Mouse (Mus musculus): Measurements from ENCODE around the gene Hist1h4f.
A peak's percentile ranks its signal among the peaks of the same experiment; 100 is the strongest.
"Not testable (repeated sequence)": the region's sequence is repeated elsewhere in the genome, so short reads cannot be mapped to it uniquely, and the experiment has no call there.

Gene Hist1h4f

GRCm38 (mm10) chr13:23554393-23554792, 2.9 kb upstream of the Hist1h4f start:
- DNase-seq, result no peak

DNA sequence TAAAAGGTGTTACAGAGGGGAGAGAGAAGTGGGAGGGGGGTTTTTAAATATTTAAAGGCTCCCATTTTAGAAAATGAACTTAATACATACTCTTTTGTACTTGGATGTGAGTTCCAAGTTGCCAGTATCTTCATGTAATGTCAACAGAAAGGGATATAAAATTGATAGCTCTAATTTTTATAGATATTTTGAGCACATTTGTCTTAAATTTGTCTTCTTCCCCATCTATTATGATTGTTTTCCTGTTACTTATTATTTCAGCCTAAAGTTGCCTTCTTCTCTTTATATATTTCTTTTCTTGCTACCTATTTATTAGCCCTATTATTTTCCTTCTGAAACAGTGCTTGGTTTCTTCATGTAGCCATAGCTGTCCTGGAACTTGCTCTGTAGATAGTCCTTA, 1.5 kb upstream of the Hist1h4f start, which contains the start of gene Hist1h1d:
Gene Hist1h1d, plus strand, starts transcription at position 301 of the 400 bp plus-strand sequence.
- no peak for DNase-seq

DNA sequence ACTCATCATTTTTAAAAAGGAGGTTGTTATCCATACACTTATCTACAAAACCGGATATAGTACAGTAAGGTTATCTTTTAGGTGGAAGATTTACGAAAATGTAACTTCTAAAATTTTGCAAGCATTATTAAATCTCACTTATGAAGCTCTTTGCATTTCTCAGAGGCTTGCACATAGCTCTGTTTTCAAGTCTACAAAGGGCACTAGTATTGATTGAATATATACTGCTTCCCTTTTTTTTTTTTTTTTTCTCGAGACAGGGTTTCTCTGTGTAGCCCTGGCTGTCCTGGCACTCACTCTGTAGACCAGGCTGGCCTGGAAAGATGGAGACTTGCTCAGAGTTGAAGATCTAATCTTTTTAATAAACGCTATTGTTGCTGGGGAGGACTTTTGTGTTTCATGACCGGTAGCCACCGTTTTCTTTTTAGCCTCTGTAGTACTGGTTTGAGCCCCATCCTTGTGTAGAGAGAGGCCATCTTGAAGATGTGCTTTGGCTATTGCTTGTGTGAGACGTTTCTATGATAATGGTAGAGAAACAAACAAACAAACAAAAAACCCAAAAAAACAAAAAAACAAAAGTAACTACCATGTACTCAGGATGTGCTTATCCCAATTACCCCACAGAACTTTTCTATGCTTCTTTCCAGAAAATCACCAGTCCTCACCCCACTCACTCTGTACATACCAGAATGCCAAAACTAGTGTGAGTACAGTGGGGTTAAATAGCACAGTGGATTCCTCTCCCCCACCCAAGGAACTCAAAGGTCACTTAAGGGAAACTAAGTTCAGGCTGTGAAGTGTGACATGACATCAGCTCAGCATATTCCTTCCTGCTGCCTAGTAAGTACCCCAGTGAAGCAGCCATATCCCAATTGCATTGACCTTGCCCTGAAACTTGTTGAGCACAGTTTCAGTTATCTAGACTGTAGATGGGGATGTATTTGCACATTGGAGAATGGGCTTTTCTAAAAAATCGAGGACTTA, 775 bp upstream of the Hist1h4f start:
- DNase-seq, result no peak

- no peak for DNase-seq
Observed at GRCm38 (mm10) chr13:23550761-23551145, 695 bp downstream of the Hist1h4f start.

- no peak for DNase-seq
Observed at GRCm38 (mm10) chr13:23546694-23547093, 4.8 kb downstream of the Hist1h4f start.

DNA sequence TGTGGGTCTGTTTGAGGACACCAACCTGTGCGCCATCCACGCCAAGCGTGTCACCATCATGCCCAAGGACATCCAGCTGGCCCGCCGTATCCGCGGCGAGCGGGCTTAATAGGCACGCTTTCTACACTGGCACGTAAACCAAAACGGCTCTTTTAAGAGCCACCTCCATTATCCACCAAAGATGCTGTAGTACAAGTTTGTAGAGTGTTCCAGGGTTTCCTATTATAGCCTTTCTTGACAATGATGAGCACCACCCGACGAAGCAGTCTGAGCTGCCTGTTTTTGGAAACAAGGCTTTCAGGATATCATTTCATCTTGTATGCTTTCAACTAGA, 6.7 kb downstream of the Hist1h4f start:
- not testable (repeated sequence) for DNase-seq

DNA sequence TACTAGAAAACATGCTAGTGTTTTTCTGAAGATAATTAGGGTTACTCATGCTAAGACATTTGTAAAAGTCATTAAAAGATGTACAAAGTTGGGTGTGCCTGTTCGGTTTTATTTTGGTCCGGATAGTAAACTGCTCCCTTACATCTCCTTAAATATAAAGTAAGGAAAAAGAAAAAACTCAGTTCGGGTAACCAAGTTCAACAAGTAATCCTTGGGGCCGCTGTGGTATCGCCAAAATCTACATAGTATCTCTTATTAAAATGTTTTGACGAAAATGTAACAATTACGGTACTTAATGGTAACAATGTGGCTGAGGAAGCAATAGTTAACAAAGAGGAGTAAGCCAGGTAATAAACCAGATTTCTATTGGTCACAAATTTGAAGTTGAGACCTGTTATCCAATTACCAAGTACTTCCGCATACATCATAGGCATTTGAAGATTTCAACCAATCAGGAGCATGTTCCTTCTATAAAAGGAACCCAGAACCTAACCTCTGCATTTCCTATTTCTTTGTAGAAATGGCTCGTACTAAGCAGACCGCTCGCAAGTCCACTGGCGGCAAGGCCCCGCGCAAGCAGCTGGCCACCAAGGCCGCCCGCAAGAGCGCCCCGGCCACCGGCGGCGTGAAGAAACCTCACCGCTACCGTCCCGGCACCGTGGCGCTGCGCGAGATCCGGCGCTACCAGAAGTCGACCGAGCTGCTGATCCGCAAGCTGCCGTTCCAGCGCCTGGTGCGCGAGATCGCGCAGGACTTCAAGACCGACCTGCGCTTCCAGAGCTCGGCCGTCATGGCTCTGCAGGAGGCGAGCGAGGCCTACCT, 7.3 kb downstream of the Hist1h4f start, which contains the start of gene Hist1h3f:
Gene Hist1h3f, plus strand, starts transcription at position 88 of the 822 bp plus-strand sequence.
- DNase-seq, result peak; percentile 76

DNA sequence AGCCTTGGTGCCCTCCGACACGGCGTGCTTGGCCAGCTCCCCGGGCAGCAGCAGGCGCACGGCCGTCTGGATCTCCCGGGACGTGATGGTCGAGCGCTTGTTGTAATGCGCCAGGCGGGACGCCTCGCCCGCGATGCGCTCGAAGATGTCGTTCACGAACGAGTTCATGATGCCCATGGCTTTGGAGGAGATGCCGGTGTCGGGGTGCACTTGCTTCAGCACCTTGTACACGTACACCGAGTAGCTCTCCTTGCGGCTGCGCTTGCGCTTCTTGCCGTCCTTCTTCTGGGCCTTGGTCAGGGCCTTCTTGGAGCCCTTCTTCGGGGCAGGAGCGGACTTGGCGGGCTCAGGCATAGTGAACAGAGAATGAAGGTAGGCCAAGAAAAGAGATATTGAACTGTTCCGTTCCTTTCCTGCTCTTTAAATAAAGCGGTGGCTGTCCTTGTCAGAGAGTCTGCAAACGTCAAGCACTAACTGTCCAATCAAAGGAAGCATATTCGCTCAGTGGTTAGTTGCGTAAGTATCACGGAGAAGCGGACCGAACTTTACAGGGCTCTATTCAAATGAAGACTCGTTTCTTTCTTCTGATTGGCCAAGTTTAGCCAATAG, 8.3 kb downstream of the Hist1h4f start, which contains the start of gene Hist1h2bh:
Gene Hist1h2bh, minus strand, starts transcription at position 394 of the 609 bp plus-strand sequence.
- DNase-seq, result peak; percentile 51

DNA sequence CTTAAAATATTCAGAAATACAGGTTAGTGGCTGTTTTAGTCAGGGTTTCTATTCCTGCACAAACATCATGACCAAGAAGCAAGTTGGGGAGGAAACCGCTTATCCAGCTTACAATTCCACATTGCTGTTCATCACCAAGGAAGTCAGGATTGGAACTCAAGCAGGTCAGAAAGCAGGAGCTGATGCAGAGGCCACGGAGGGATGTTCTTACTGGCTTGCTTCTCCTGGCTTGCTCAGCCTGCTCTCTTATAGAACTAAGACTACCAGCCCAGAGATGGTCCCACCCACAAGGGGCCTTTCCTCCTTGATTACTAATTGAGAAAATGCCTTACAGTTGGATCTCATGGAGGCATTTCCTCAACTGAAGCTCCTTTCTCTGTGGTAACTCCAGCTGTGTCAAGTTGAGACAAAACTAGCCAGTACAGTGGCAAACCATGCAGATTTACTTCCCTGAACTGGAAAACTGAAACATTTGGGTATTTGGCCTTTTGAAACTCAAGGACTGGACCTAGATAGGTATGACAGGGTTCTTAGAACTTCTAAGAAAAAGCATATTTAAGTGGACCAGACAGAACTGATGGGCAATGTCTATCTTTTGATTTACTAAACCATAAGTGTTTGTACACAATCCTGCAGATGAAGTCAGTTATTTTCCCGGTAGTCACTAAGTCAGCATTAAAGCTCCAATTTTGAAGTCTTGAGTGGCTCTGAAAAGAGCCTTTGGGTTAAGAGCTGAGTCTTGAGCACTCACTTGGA, 9.0 kb downstream of the Hist1h4f start:
- not testable (repeated sequence) for DNase-seq

- no peak for DNase-seq
Observed at GRCm38 (mm10) chr13:23541497-23541896, 10.0 kb downstream of the Hist1h4f start.

DNA sequence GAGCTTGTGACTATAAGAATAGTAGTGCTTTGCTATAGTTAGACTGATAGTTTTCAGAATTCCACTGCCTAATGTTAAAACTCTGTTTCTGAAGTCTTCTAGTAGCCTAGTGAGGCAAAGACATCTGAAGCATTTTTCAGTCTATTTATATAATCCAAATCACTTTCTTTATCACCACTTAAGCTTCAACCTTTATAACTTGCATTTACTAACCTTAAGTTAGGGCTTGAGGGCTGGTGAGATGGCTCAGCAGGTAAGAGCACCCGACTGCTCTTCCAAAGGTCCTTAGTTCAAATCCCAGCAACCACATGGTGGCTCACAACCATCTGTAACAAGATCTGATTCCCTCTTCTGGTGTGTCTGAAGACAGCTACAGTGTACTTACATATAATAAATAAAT, 11.6 kb downstream of the Hist1h4f start:
- not testable (repeated sequence) for DNase-seq

DNA sequence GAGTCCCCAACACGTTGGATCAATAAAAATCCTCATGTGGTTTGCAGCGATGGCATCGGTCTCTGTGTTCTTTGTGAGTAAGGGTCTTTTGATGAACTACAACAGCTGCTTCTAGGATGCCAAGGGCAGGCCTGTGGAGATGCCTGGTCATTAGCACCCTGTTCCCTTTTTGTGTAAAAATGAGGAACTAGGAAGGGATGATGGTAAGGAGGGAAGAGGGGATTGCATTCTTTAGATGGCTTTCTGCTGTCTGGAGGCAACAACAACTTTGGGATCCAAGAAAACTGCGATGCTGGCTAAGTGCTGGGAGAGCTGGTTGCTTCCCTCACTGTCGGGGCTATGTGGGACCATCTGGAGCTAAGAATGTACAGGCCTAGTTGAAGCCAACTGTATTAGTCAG, 13.2 kb downstream of the Hist1h4f start:
- no peak for DNase-seq

GRCm38 (mm10) chr13:23537006-23537710, 14.3 kb downstream of the Hist1h4f start:
- DNase-seq, result no peak

- DNase-seq, result no peak
Observed at GRCm38 (mm10) chr13:23536076-23536822, 15.2 kb downstream of the Hist1h4f start.

GRCm38 (mm10) chr13:23535137-23536075, 16.0 kb downstream of the Hist1h4f start, which contains the start of gene Hist1h3g:
Hist1h3g (plus strand) TSS chr13:23535422.
- DNase-seq, result peak; percentile 84

- no peak for DNase-seq
Observed at GRCm38 (mm10) chr13:23534368-23535131, 16.9 kb downstream of the Hist1h4f start.

DNA sequence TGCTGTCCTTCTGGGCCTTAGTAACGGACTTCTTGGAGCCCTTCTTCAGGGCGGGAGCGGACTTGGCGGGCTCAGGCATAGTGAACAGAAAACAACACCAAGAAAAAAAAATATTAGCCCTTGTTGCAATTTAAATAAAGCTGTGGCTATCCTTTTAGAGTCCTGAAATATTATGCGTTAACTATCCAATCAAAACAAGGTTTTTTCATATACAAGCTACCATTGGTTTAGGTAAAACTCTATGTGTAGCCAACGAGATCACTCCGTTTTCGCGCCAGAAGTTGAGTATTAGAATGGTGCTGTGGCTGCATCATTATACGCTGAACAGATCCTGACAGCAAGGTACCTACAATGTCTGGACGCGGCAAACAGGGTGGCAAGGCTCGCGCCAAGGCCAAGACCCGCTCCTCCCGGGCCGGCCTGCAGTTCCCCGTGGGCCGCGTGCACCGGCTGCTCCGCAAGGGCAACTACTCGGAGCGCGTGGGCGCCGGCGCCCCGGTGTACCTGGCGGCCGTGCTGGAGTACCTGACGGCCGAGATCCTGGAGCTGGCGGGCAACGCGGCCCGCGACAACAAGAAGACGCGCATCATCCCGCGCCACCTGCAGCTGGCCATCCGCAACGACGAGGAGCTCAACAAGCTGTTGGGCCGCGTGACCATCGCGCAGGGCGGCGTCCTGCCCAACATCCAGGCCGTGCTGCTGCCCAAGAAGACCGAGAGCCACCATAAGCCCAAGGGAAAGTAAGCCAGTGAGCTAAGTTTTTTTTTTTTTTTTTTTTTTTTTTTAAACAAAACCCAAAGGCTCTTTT, 17.7 kb downstream of the Hist1h4f start, which contains the start of gene Hist1h2af:
Gene Hist1h2af, plus strand, starts transcription at position 347 of the 808 bp plus-strand sequence.
- DNase-seq, result peak; percentile 76

All from cerebellum, adult 11-12 months (tissue).